Mouse (Mus musculus) myocyte (in vitro differentiated cells): ENCODE data around the gene Kat7. TPM values are rescaled to one million over a fixed set of nuclear protein-coding genes. Genes with fewer than 3 reads are reported as not detected.
A peak's percentile ranks its signal among the peaks of the same experiment; 100 is the strongest.

Experiments used
- H3K27me3 ChIP-seq: one replicate; pipeline ENCODE4 v1.6.1; 2011; ENCODE audit not compliant: control insufficient read depth, insufficient read depth, insufficient read length
- H3K36me3 ChIP-seq: one replicate; pipeline ENCODE4 v1.6.1; 2011; ENCODE audit not compliant: control insufficient read depth, insufficient read depth
- H3K4me2 ChIP-seq: one replicate; pipeline ENCODE4 v1.6.1; 2011; ENCODE audit warnings: low read depth, control low read depth
- H3K4me3 ChIP-seq: one replicate; pipeline ENCODE4 v1.5.1; 2011; ENCODE audit warnings: mild to moderate bottlenecking, control low read depth, moderate library complexity
- H3K79me2 ChIP-seq: one replicate; pipeline ENCODE4 v1.6.1; 2011; ENCODE audit not compliant: control insufficient read depth, insufficient read depth
- H3ac ChIP-seq: one replicate; pipeline ENCODE4 v1.6.1; 2011; ENCODE audit not compliant: control insufficient read depth, insufficient read length
- CEBPB ChIP-seq: IDR thresholded peaks from 2 replicates; pipeline ENCODE4 v1.6.1; 2011; ENCODE audit warnings: mild to moderate bottlenecking, moderate library complexity; ENCODE audit not compliant: poor library complexity, insufficient read depth, severe bottlenecking
- E2F4 ChIP-seq: IDR thresholded peaks from one replicate; pipeline ENCODE4 v1.6.1; 2011; ENCODE audit warnings: mild to moderate bottlenecking, control low read depth, moderate library complexity; ENCODE audit not compliant: insufficient read depth
- MAX ChIP-seq: IDR thresholded peaks from one replicate; pipeline ENCODE4 v1.6.1; 2011; ENCODE audit warnings: low read depth, mild to moderate bottlenecking, control low read depth
- MYOD1 ChIP-seq, 3 experiments: IDR thresholded peaks; one replicate each; pipeline ENCODE4 v1.6.1; 2011; ENCODE audit warnings: control low read depth in 2 of 3, low read depth in 2 of 3, mild to moderate bottlenecking in 2 of 3, moderate library complexity in 1 of 3; ENCODE audit not compliant: insufficient read length in 2 of 3, control insufficient read depth in 1 of 3
- MYOG ChIP-seq, 3 experiments: IDR thresholded peaks; one replicate each; pipeline ENCODE4 v1.6.1; 2011; ENCODE audit warnings: control low read depth in 2 of 3, low read depth in 2 of 3, mild to moderate bottlenecking in 2 of 3; ENCODE audit not compliant: insufficient read length in 2 of 3, control insufficient read depth in 1 of 3, insufficient read depth in 1 of 3
- POLR2A ChIP-seq: IDR thresholded peaks from one replicate; pipeline ENCODE4 v1.6.1; 2011; ENCODE audit warnings: low read depth, mild to moderate bottlenecking, control low read depth, moderate library complexity; ENCODE audit not compliant: insufficient read length
- POLR2AphosphoS2 ChIP-seq: IDR thresholded peaks from one replicate; pipeline ENCODE4 v1.6.1; 2011; ENCODE audit warnings: low read depth, control low read depth; ENCODE audit not compliant: insufficient read length
- REST ChIP-seq: IDR thresholded peaks from one replicate; pipeline ENCODE4 v1.6.1; 2011; ENCODE audit warnings: mild to moderate bottlenecking, control low read depth, moderate library complexity; ENCODE audit not compliant: insufficient read depth, insufficient read length
- SRF ChIP-seq: IDR thresholded peaks from one replicate; pipeline ENCODE4 v1.6.1; 2011; ENCODE audit warnings: low read depth; ENCODE audit not compliant: control insufficient read depth, insufficient read length
- TCF12 ChIP-seq: IDR thresholded peaks from one replicate; pipeline ENCODE4 v1.6.1; 2011; ENCODE audit warnings: mild to moderate bottlenecking, control low read depth; ENCODE audit not compliant: poor library complexity, insufficient read depth, severe bottlenecking
- TCF3 ChIP-seq: IDR thresholded peaks from one replicate; pipeline ENCODE4 v1.6.1; 2011; ENCODE audit warnings: low read depth, control low read depth; ENCODE audit not compliant: insufficient read length
- USF1 ChIP-seq: IDR thresholded peaks from one replicate; pipeline ENCODE4 v1.6.1; 2011; ENCODE audit warnings: low read depth, mild to moderate bottlenecking, control low read depth, moderate library complexity
- polyA plus RNA-seq: library from polyadenylated mRNA; unstranded; fragments of >200 nt; fragmentation: generic; extraction: Trizol; gene quantifications from one replicate; pipeline ENCODE4 v1.2.1, GENCODE M21; 2012; ENCODE audit warnings: missing spikeins

Gene Kat7
- polyA plus RNA-seq, 1 experiment = 52.2 TPM

DNA sequence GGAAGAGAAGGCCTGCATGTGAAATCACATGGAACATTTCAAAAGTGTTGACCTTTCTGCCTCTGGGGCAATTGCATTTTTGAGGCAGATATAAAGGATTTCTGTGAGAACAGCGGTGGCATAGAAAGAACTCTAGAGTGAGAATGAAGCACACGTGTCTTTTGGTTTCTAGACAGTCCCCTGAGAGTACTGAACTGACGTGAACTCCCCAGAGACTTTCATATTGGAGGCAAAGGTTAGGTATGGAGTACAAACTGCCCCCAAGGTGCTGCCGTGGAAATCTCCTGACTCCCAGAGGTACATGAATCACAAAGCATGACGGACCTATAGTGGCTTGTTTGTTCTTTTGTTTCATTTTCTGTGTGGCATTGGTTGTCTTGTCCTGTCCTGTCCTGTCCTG is 18.6 kb upstream of the Kat7 start:
- Histone ChIP-seq H3ac (no peak overlapping the region), H3K27me3 (no peaks in the 10 kb centered on the region), H3K4me2 (no peak overlapping the region), H3K36me3 (no peaks in the 10 kb centered on the region), H3K4me3 (no peak overlapping the region), H3K79me2 (no peaks in the 10 kb centered on the region)
- TF ChIP-seq E2F4 (no peak), TCF12 (no peak), SRF (no peak), MAX (no peak), POLR2AphosphoS2 (no peak), POLR2A (no peak), REST (no peak), MYOG (IDR thresholded peaks at IDR 0.05; ENCODE audit: control insufficient read depth in 1 of 3, insufficient read depth in 1 of 3, insufficient read length in 2 of 3, low read depth in 2 of 3) (no peak), USF1 (no peak), TCF3 (no peak), CEBPB (no peak), MYOD1 (IDR thresholded peaks at IDR 0.05; ENCODE audit: control insufficient read depth in 1 of 3, insufficient read length in 2 of 3, low read depth in 2 of 3) (no peak)

DNA sequence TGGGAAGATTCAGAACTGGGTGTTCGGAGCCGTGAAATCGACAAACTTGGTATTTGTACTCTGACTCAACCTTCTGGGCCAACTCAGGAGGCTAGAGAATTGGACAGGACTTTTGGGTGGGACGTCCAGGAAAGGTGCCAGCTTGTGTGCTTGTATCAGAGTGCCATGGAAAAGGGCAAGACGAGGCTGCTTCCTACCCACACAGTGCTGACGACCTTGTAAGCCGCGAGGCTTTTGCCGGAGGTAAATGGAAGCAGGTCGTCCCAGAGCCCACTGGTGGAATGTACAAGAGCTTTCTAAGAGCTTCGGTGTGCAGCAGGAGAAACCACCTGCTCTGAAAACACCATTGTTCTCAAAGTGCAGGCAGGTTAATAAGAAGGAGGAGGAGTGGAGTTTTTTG is 16.2 kb upstream of the Kat7 start:
- Histone ChIP-seq H3K36me3 (no peaks in the 10 kb centered on the region), H3K4me2 (no peak overlapping the region), H3K4me3 (no peak overlapping the region), H3K79me2 (no peaks in the 10 kb centered on the region), H3K27me3 (no peaks in the 10 kb centered on the region), H3ac (no peak overlapping the region)
- TF ChIP-seq MAX (no peak), POLR2AphosphoS2 (no peak), SRF (no peak), CEBPB (no peak)

- H3K79me2 ChIP-seq = no peaks in the 10 kb centered on the region
- no peaks in the 10 kb centered on the region for H3K36me3 ChIP-seq
- TF ChIP-seq POLR2AphosphoS2 (no peak), E2F4 (no peak), USF1 (no peak), CEBPB (no peak), MAX (no peak), TCF3 (no peak)
- no peak overlapping the region for H3K4me3 ChIP-seq
- no peak overlapping the region for H3K4me2 ChIP-seq
- no peaks in the 10 kb centered on the region for H3K27me3 ChIP-seq
- no peak overlapping the region for H3ac ChIP-seq
These were observed 15.8 kb upstream of the Kat7 start for GRCm38 (mm10) chr11:95325832-95326231.

DNA sequence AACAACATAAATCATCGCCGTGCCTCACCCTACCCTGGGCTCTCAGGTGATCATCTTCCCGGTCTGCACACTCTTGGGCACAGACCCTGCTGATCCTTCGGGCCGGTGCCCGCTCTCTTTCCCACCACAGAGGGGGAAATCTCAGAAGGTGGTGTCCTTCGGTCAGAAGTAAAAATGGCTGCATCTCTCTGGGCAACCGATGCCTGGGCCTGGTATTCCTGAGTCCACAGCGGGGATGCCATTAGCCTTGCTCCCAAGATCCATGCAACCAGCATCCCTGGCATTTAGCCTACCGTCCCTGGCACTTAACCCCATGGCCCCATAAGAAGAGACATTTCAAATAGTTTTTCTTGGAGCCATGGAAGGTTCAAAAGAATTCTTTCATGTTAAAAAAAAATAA is 14.1 kb upstream of the Kat7 start:
- TF ChIP-seq CEBPB (no peak), SRF (no peak), POLR2AphosphoS2 (no peak), REST (no peak), TCF12 (no peak), TCF3 (no peak), MAX (no peak)
- Histone ChIP-seq H3K4me2 (no peak overlapping the region), H3ac (no peak overlapping the region)

GRCm38 (mm10) chr11:95320010-95320409 is 10.0 kb upstream of the Kat7 start:
- Histone ChIP-seq H3ac (no peak overlapping the region), H3K4me3 (no peak overlapping the region), H3K27me3 (no peaks in the 10 kb centered on the region), H3K36me3 (no peaks in the 10 kb centered on the region), H3K79me2 (no peaks in the 10 kb centered on the region), H3K4me2 (no peak overlapping the region)
- TF ChIP-seq E2F4 (no peak), TCF3 (peak; percentile 29), USF1 (no peak), TCF12 (peak; percentile 77), MYOG (IDR thresholded peaks at IDR 0.05; ENCODE audit: control insufficient read depth in 1 of 3, insufficient read depth in 1 of 3, insufficient read length in 2 of 3, low read depth in 2 of 3) (peak in 2 of 3 experiments; percentile 74 to 89), MAX (no peak), POLR2A (no peak), CEBPB (no peak), MYOD1 (IDR thresholded peaks at IDR 0.05; ENCODE audit: control insufficient read depth in 1 of 3, insufficient read length in 2 of 3, low read depth in 2 of 3) (peak; percentile 42 to 88 (median 54)), REST (no peak), SRF (no peak), POLR2AphosphoS2 (no peak)

More for the DNA sequence above, 14.1 kb upstream of the Kat7 start:
- Histone ChIP-seq H3K4me3 (no peak overlapping the region), H3K36me3 (no peaks in the 10 kb centered on the region), H3K27me3 (no peaks in the 10 kb centered on the region), H3K79me2 (no peaks in the 10 kb centered on the region)
